ENCODE assay signal across 20 mouse cellular contexts in genomic region chr2:144006686-144007085, GRCm38 (mm10). TPM values are rescaled to one million over a fixed set of nuclear protein-coding genes. Genes with fewer than 3 reads are reported as not detected.
"Had no signal": no experiment of that assay in that cellular context is flagged by ENCODE, and none has a peak within 500 bp of the region (broad histone marks: within the 10 kb centered on the region; RNA-seq: fewer than 3 reads in every experiment).

No protein-coding gene starts in this region.

- H3K9me3 ChIP-seq: limb, embryonic 12.5 days; midbrain, embryonic 10.5 days had no signal

- ATAC-seq: hindbrain, postnatal 0 days; midbrain, embryonic 16.5 days had no signal

- H3K36me3 ChIP-seq: midbrain, embryonic 10.5 days had no signal

- H3K4me2 ChIP-seq: limb, embryonic 12.5 days; lung, embryonic 14.5 days had no signal

- H3K27ac ChIP-seq: hindbrain, postnatal 0 days; layer of hippocampus, adult 2 months; limb, embryonic 12.5 days; midbrain, embryonic 10.5 days had no signal

- H3K4me3 ChIP-seq: layer of hippocampus, adult 2 months; limb, embryonic 12.5 days; midbrain, embryonic 10.5 days had no signal

- H3K27me3 ChIP-seq: limb, embryonic 12.5 days had no signal

- DNase-seq: kidney, adult 11 months; kidney, postnatal 10 days; kidney, postnatal 4 days; lung, embryonic 14.5 days; lung, postnatal 10 days; lung, postnatal 4 days; right cerebral cortex, adult 18-20 months; right cerebral cortex, postnatal 25 days; thymus, adult 2 months; thymus, postnatal 25 days had no signal

- H3K9ac ChIP-seq: limb, embryonic 12.5 days; lung, embryonic 14.5 days had no signal

RNA-seq across cellular contexts. Expression of gene Banf2, which starts 26.2 kb away (rescaled TPM):
- polyA plus RNA-seq: hindbrain, postnatal 0 days; kidney, embryonic 14.5 days; limb, embryonic 12.5 days; liver, adult 2 months; lung, embryonic 14.5 days; midbrain, embryonic 10.5 days; midbrain, embryonic 16.5 days; neural tube, embryonic 14.5 days; small intestine, adult 2 months; thymus, adult 2 months; urinary bladder, adult 2 months had no signal
